Mouse (Mus musculus) midbrain, embryonic 11.5 days (tissue): ENCODE measurements at regions not wholly inside any gene's neighbourhood (a gene's known extent, or its start where the extent isn't known, plus 50 kb on each side); places are given as distances from the start of the nearest gene placed in this dataset.

Source experiments
- ATAC-seq: fragments of 200-750 bp; cut with Nextera tagmentation; 2 replicates; pipeline ENCODE4 v1.8.0; 2017; ENCODE audit warnings: moderate TSS enrichment, moderate library complexity; ENCODE audit not compliant: low FRiP score
- DNase-seq: peaks from one replicate; pipeline ENCODE4 v3.0.0; 2015; ENCODE audit warnings: low spot score; ENCODE audit errors: missing footprints
- H3K27ac ChIP-seq: fragments of 300-500 bp; sonication (generic); 2 replicates; pipeline ENCODE4 v1.5.1; 2014; ENCODE audit warnings: low read depth, low read length
- H3K27me3 ChIP-seq: fragments of 300-500 bp; sonication (generic); 2 replicates; pipeline ENCODE4 v1.6.1; 2014; ENCODE audit warnings: mild to moderate bottlenecking, low read length, moderate library complexity, mixed read lengths; ENCODE audit not compliant: control insufficient read depth, insufficient read depth
- H3K36me3 ChIP-seq: fragments of 300-500 bp; sonication (generic); 2 replicates; pipeline ENCODE4 v1.6.1; 2014; ENCODE audit warnings: mild to moderate bottlenecking, low read length, moderate library complexity, mixed read lengths; ENCODE audit not compliant: control insufficient read depth, insufficient read depth
- H3K4me1 ChIP-seq: fragments of 300-500 bp; sonication (generic); 2 replicates; pipeline ENCODE4 v1.6.1; 2014; ENCODE audit warnings: low read length; ENCODE audit not compliant: control insufficient read depth, insufficient read depth
- H3K4me2 ChIP-seq: fragments of 300-500 bp; sonication (generic); 2 replicates; pipeline ENCODE4 v1.6.1; 2014; ENCODE audit warnings: mild to moderate bottlenecking, moderate library complexity
- H3K4me3 ChIP-seq: fragments of 300-500 bp; sonication (generic); 2 replicates; pipeline ENCODE4 v1.5.1; 2014; ENCODE audit warnings: low read depth, low read length
- H3K9ac ChIP-seq: fragments of 300-500 bp; sonication (generic); 2 replicates; pipeline ENCODE4 v1.6.1; 2014; ENCODE audit warnings: low read length
- H3K9me3 ChIP-seq: fragments of 300-500 bp; sonication (generic); 2 replicates; pipeline ENCODE4 v1.6.1; 2016; ENCODE audit warnings: low read length; ENCODE audit not compliant: control insufficient read depth
- WGBS: fragments of 180-500 bp; shearing (Covaris S2); extraction: QIAGEN DNeasy Blood & Tissue Kit; methylation state at CpG from one replicate; pipeline ENCODE4 v1.1.7; 2014; 5-methylcytosine and 5-hydroxymethylcytosine counted together

DNA sequence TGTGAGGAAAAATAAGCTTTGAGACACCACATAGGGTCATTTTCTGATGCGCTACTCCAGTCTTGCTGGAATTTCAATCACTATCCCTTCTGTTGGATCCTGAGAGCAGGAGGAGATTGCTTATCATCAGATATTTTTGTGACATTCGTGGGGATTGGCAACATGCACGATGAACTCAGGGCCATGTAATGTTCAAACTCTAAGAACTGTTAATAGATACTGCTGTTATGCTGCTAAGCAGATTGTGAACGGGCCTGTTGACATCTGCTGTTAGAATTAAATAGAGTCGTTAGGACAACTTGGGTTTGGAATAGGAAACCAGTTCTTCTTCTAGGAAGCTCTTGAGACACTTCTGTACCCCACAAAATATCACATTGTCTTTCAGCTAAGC, 876.9 kb downstream of the Epha4 start:
- Histone ChIP-seq H3K27ac (no peak overlapping the region), H3K4me3 (no peak overlapping the region), H3K36me3 (no peaks in the 10 kb centered on the region), H3K9ac (no peak overlapping the region), H3K27me3 (no peaks in the 10 kb centered on the region), H3K9me3 (no peaks in the 10 kb centered on the region), H3K4me2 (no peak overlapping the region), H3K4me1 (peaks cover 2% of the 10 kb centered on the region; the same call in 1 of the 2 replicates)
- ATAC-seq, result no peak
- 85% methylated on average over 5 of the region's 5 CpGs for WGBS
- DNase-seq, result no peak

DNA sequence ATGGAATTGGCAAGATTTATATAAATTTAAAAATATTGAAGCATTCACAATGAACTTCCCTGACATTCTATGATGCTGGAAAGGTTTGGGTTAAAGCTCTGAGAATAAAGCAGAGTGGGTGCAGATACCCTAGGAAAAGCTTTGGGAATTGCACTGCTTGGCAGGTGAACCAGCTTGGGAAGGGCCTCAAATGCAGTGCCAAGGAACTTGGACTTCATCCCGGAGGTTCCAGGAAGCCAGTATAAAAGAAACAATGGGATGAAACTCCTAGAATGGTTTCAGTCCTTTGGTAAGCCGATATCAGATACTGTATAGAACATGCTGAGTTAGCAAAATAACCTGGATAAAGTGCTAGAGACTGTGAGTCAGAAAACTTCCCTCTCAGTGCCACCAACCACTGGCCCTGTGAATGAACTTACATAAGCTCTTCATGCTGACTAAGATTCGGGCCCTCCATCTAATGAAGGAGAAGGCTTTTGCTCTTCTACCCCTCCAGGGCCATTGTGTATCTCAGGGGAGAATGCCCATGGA, 873.6 kb downstream of the Epha4 start:
- Histone ChIP-seq H3K4me1 (peaks cover 2% of the 10 kb centered on the region; the same call in 1 of the 2 replicates), H3K4me2 (no peak overlapping the region), H3K27ac (no peak overlapping the region), H3K9ac (no peak overlapping the region), H3K36me3 (no peaks in the 10 kb centered on the region), H3K27me3 (no peaks in the 10 kb centered on the region), H3K4me3 (no peak overlapping the region), H3K9me3 (no peaks in the 10 kb centered on the region)
- DNase-seq (no peak), ATAC-seq (no peak)
- WGBS, result 78% methylated on average over 3 of the region's 3 CpGs

DNA sequence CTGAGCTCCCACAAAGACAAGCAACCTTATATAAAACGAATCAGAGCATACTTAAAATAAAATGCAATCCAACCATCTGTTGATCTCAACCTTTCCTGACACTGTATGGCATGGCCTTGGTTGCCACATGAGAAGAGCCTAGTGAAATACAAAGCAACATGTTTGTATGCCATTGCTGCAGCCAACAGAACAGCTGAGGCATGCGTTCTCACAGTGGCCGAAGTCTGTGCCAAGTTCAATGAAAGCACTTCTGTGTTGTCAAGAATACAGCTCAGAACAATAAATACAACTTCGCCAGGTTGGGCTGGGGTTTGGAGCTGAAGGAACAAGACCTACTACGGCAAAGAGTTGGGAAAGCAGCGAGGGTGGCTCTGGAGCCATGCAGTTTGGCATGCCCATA, 872.2 kb downstream of the Epha4 start:
- WGBS, result 92% methylated on average over 6 of the region's 6 CpGs
- Histone ChIP-seq H3K27ac (no peak overlapping the region), H3K9ac (no peak overlapping the region), H3K4me3 (no peak overlapping the region), H3K27me3 (no peaks in the 10 kb centered on the region), H3K4me2 (no peak overlapping the region), H3K4me1 (no peaks in the 10 kb centered on the region), H3K36me3 (no peaks in the 10 kb centered on the region), H3K9me3 (no peaks in the 10 kb centered on the region)
- no peak for ATAC-seq
- no peak for DNase-seq

DNA sequence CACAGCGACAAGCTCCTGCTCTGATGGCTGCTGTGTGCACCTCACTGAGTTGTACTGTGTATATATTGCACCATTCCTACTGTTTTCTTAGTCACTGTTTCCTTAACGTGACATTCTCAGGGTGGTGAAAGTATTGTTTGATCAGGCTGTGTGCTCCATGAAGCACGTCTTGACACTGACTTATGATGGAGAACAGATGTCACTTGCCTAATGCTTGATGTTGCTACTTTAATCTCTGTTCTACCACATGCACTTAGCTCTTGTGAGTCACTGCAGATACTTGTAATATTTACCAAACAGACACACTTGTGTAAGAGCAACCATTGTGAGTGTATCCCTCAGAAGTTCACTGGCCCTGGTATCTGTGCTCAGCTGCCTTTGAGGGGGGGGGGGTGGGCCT, 870.0 kb downstream of the Epha4 start:
- ATAC-seq (no peak), DNase-seq (no peak)
- no peak overlapping the region for H3K4me3 ChIP-seq
- WGBS, result 79% methylated on average over 3 of the region's 3 CpGs
- no peaks in the 10 kb centered on the region for H3K9me3 ChIP-seq
- H3K9ac ChIP-seq, result no peak overlapping the region
- H3K27me3 ChIP-seq, result no peaks in the 10 kb centered on the region
- H3K4me1 ChIP-seq, result no peaks in the 10 kb centered on the region
- H3K36me3 ChIP-seq, result no peaks in the 10 kb centered on the region
- H3K27ac ChIP-seq, result no peak overlapping the region
- H3K4me2 ChIP-seq, result no peak overlapping the region

DNA sequence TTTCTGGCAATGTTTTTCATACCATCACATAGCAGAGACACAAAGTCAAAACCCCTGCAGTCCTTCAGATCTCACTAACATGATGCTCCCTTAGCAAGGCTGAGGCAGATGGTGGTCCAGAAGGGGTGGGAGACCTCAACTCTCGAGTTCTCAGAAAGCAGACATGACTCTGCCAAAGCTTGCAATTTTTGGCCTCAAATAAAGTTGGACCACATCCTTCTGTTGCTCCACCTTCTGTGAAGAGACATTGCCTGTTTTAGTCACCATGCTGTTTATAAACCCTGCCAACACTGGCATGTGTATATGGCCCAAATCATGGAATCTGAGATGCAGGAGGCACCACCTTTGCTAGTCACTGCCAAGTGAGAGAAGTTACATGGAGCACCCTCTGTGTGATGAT, 860.1 kb downstream of the Epha4 start:
- H3K9ac ChIP-seq, result no peak overlapping the region
- no peak overlapping the region for H3K4me3 ChIP-seq
- no peaks in the 10 kb centered on the region for H3K9me3 ChIP-seq
- no peak for DNase-seq
- H3K4me1 ChIP-seq, result no peaks in the 10 kb centered on the region
- no peaks in the 10 kb centered on the region for H3K27me3 ChIP-seq
- H3K36me3 ChIP-seq, result no peaks in the 10 kb centered on the region
- H3K27ac ChIP-seq, result no peak overlapping the region
- no peak for ATAC-seq
- 67% methylated on average over 1 of the region's 1 CpGs for WGBS
- H3K4me2 ChIP-seq, result no peak overlapping the region

DNA sequence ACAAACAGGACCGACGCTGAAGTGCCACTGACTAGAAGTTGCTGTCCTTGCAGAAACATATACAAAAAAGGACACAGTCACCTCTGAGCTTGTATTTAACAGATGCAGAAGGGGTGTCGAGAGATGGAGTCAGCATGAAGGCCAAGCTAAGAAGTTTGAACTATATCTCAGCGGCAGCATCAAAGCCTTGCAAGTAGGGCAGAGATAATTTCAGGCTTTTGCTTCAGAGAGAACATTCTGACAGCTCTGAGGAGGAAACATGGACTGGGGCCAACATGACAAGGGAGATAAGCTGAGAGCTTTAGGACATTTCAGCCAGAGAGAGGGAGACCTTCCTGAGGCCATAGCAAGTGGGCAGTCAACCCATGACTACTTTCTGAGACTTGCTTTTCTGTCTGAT, 856.7 kb downstream of the Epha4 start:
- H3K4me3 ChIP-seq, result no peak overlapping the region
- no peak overlapping the region for H3K27ac ChIP-seq
- H3K4me1 ChIP-seq, result no peaks in the 10 kb centered on the region
- no peaks in the 10 kb centered on the region for H3K9me3 ChIP-seq
- 95% methylated on average over 4 of the region's 4 CpGs for WGBS
- H3K4me2 ChIP-seq, result no peak overlapping the region
- DNase-seq, result no peak
- no peaks in the 10 kb centered on the region for H3K36me3 ChIP-seq
- H3K27me3 ChIP-seq, result no peaks in the 10 kb centered on the region
- H3K9ac ChIP-seq, result no peak overlapping the region
- no peak for ATAC-seq

DNA sequence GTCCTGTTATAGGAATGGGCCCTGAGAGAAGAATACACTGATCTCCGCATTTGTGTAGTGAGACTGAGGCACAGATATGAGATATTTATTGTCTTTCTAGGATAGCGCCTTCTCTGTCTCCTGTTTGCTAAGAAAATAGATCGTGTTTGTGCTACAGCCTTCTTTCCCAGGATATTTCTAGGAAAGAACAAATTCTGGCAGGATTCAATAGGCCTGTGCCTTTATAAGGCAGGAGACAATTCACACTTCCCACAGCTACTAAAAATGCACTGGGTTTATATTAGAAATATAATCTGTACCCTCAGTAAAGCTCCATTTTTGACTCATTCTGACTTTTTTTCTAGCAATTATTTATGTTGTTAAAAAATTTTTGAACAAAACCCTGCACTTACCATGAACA, 854.7 kb downstream of the Epha4 start:
- Histone ChIP-seq H3K4me1 (no peaks in the 10 kb centered on the region), H3K9me3 (no peaks in the 10 kb centered on the region), H3K36me3 (no peaks in the 10 kb centered on the region), H3K4me2 (no peak overlapping the region), H3K27ac (no peak overlapping the region), H3K4me3 (no peak overlapping the region), H3K9ac (no peak overlapping the region), H3K27me3 (no peaks in the 10 kb centered on the region)
- no peak for DNase-seq
- 88% methylated on average over 3 of the region's 3 CpGs for WGBS
- ATAC-seq, result no peak

DNA sequence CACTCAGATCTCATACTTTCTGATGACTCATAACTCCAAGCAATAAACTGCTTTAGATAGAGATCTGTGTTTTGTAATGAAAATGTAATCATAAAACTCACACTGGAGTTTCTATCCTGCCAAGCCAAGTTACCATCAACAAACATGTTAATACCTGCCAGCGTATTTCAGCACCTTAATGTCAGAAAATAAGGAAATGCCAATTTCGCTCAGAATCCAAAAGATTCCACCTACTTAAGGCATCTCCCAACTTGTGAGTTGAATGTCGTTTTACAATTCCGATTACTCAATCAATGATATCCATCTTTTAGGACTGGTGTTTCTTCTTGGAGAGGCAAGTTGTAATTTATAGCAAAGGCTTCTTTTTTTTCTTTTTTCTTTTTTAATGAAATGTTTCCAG, 850.5 kb downstream of the Epha4 start:
- H3K4me1 ChIP-seq, result no peaks in the 10 kb centered on the region
- H3K4me3 ChIP-seq, result no peak overlapping the region
- 90% methylated on average over 4 of the region's 4 CpGs for WGBS
- H3K36me3 ChIP-seq, result no peaks in the 10 kb centered on the region
- DNase-seq (no peak), ATAC-seq (no peak)
- H3K9ac ChIP-seq, result no peak overlapping the region
- H3K27ac ChIP-seq, result no peak overlapping the region
- H3K4me2 ChIP-seq, result no peak overlapping the region
- no peaks in the 10 kb centered on the region for H3K27me3 ChIP-seq
- no peaks in the 10 kb centered on the region for H3K9me3 ChIP-seq

DNA sequence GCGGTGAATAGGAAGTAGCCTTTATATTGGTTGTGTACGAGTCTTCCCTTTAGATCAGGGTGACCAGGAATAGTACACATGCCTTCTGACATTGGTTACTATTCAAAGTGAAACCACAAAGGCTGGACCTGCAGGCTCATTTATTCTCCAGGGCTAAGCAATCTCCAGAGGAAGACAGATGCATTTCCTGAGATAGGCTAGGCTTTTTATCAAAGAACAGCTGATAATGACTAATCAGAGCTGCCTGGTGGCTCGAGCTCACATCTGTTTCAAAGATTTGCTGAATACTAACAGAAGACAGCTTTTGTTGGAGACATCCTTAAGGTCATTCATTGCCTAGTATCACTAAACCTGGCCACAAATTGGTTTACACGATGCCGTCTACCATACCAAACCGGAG, 838.1 kb downstream of the Epha4 start:
- no peak for ATAC-seq
- H3K9ac ChIP-seq, result no peak overlapping the region
- H3K27ac ChIP-seq, result no peak overlapping the region
- no peaks in the 10 kb centered on the region for H3K27me3 ChIP-seq
- 74% methylated on average over 6 of the region's 6 CpGs for WGBS
- H3K4me2 ChIP-seq, result no peak overlapping the region
- no peaks in the 10 kb centered on the region for H3K36me3 ChIP-seq
- no peak for DNase-seq
- H3K4me1 ChIP-seq, result no peaks in the 10 kb centered on the region
- no peaks in the 10 kb centered on the region for H3K9me3 ChIP-seq
- H3K4me3 ChIP-seq, result no peak overlapping the region

DNA sequence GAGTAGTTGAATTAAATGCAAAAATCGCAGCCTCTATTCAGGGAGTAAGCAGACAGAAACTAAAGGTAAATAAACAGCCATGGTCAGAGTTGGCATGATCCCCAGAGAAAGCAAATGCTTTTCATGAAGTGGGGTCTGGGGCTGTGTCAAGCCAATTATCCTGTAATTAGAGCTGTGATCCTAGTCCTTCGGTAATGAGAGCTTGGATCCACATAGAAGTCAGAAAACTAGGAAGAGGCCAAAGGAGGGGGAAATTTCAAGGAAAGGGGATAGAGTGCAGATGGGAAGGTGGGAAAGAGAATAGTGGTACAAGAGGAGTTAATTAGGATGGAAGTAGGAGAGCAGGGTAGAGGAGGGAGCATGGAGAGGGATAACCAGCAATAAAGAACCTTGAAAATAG, 809.3 kb downstream of the Epha4 start:
- no peak overlapping the region for H3K9ac ChIP-seq
- H3K4me1 ChIP-seq, result no peaks in the 10 kb centered on the region
- H3K4me2 ChIP-seq, result no peak overlapping the region
- no peak overlapping the region for H3K4me3 ChIP-seq
- no peaks in the 10 kb centered on the region for H3K9me3 ChIP-seq
- no peaks in the 10 kb centered on the region for H3K36me3 ChIP-seq
- no peak overlapping the region for H3K27ac ChIP-seq
- ATAC-seq, result no peak
- WGBS, result 65% methylated on average over 2 of the region's 2 CpGs
- H3K27me3 ChIP-seq, result no peaks in the 10 kb centered on the region
- DNase-seq, result no peak
